ENCODE assay signal across 34 mouse cellular contexts in genomic region chr17:36970316-36970890, GRCm38 (mm10). TPM values are rescaled to one million over a fixed set of nuclear protein-coding genes. Genes with fewer than 3 reads are reported as not detected.
A peak's percentile ranks its signal among the peaks of the same experiment; 100 is the strongest.
DNase-seq lines count a peak whose midpoint lies in the region; ATAC-seq and TF ChIP-seq lines count a peak whose summit lies in the region.
"Had no signal": no experiment of that assay in that cellular context is flagged by ENCODE, and none has a peak within 500 bp of the region (broad histone marks: within the 10 kb centered on the region; RNA-seq: fewer than 3 reads in every experiment).

No protein-coding gene starts in this region.

- no peaks in the 10 kb centered on the region for H3K9me3 ChIP-seq in lung, embryonic 16.5 days (ENCODE audit: control insufficient read depth, low read length)
- no peaks in the 10 kb centered on the region for H3K9me3 ChIP-seq in liver, embryonic 14.5 days (ENCODE audit: control insufficient read depth, low read length)
- H3K9me3 ChIP-seq: G1E; heart, embryonic 13.5 days had no signal

- no peaks in the 10 kb centered on the region for H3K4me1 ChIP-seq in lung, embryonic 16.5 days (replicated peaks; ENCODE audit: control insufficient read depth, insufficient read depth, low read length)
- H3K4me1 ChIP-seq in lung, adult 2 months (ENCODE audit: control insufficient read depth, insufficient read depth, low read length): no peaks in the 10 kb centered on the region
- no peaks in the 10 kb centered on the region; a peak in 1 of 4 replicates for H3K4me1 ChIP-seq in liver, embryonic 14.5 days (replicated peaks; ENCODE audit: control insufficient read depth in 2 of 2, insufficient read depth in 2 of 2, low read length in 1 of 2)
- H3K4me1 ChIP-seq: heart, embryonic 13.5 days had no signal

- WGBS in lung, embryonic 16.5 days: 63% methylated on average over 14 of the region's 14 CpGs
- 66% methylated on average over 14 of the region's 14 CpGs for WGBS in lung, adult 2 months
- WGBS in liver, embryonic 14.5 days (ENCODE audit: insufficient replicate concordance): 62% methylated on average over 14 of the region's 14 CpGs

- H3K36me3 ChIP-seq in lung, embryonic 16.5 days (ENCODE audit: control insufficient read depth, insufficient read depth, low read length): no peaks in the 10 kb centered on the region
- no peaks in the 10 kb centered on the region for H3K36me3 ChIP-seq in liver, embryonic 14.5 days (replicated peaks; ENCODE audit: control insufficient read depth, insufficient read depth, low read depth)
- H3K36me3 ChIP-seq: heart, embryonic 13.5 days had no signal

- no peak overlapping the region for H3K4me3 ChIP-seq in lung, embryonic 16.5 days (ENCODE audit: low read length)
- H3K4me3 ChIP-seq in lung, adult 2 months (replicated peaks; ENCODE audit: extremely low read depth, low read depth, low read length): no peak overlapping the region
- H3K4me3 ChIP-seq in liver, embryonic 14.5 days (ENCODE audit: insufficient read depth in 1 of 2, low read depth in 2 of 2, low read length in 2 of 2): no peak overlapping the region
- H3K4me3 ChIP-seq: heart, embryonic 13.5 days had no signal

- TF ChIP-seq CTCF in lung, adult 2 months (IDR thresholded peaks at IDR 0.05; ENCODE audit: insufficient read depth, low read length): no peak
- TF ChIP-seq CTCF in liver, embryonic 14.5 days (IDR thresholded peaks at IDR 0.05; ENCODE audit: low read depth): no peak

- no peak overlapping the region for H3K9ac ChIP-seq in lung, embryonic 16.5 days (ENCODE audit: low read length)
- no peak overlapping the region for H3K9ac ChIP-seq in liver, embryonic 14.5 days (replicated peaks)
- H3K9ac ChIP-seq: heart, embryonic 13.5 days; hindbrain, embryonic 14.5 days had no signal

- no peak overlapping the region for H3K27ac ChIP-seq in lung, embryonic 16.5 days (ENCODE audit: low read length)
- H3K27ac ChIP-seq in liver, embryonic 14.5 days: no peak overlapping the region
- H3K27ac ChIP-seq: heart, embryonic 13.5 days; hindbrain, embryonic 14.5 days; kidney, postnatal 0 days had no signal

- no peak for TF ChIP-seq EP300 in liver, embryonic 14.5 days (IDR thresholded peaks at IDR 0.05; ENCODE audit: low read depth)

- H3K4me2 ChIP-seq in lung, embryonic 16.5 days (ENCODE audit: low read depth, low read length): no peak overlapping the region
- no peak overlapping the region for H3K4me2 ChIP-seq in liver, embryonic 14.5 days (ENCODE audit: low read depth)
- H3K4me2 ChIP-seq: heart, embryonic 13.5 days; hindbrain, embryonic 14.5 days had no signal

- no peak for DNase-seq in lung, adult 2 months
- DNase-seq in liver, embryonic 14.5 days (ENCODE audit: low read depth in 3 of 3, low spot score in 3 of 3): no peak
- DNase-seq in embryo, embryonic 9.5 days (ENCODE audit: extremely low spot score): no peak
- DNase-seq in adrenal gland, adult 2 months: no peak
- no peak for DNase-seq in heart, adult 18-20 months
- DNase-seq in right cerebral cortex, adult 2 months (ENCODE audit: low spot score in 2 of 2): no peak
- DNase-seq: adrenal gland, postnatal 25 days; cerebellum, adult 18-20 months; cerebellum, postnatal 25 days; gastrocnemius, postnatal 25 days; heart, postnatal 10 days; kidney, adult 8-10 months; kidney, postnatal 4 days; left cerebral cortex, postnatal 4 days; lung, postnatal 4 days; midbrain, embryonic 14.5 days; retina, postnatal 1 day; right cerebral cortex, postnatal 25 days; thymus, adult 18-20 months; thymus, postnatal 25 days had no signal

- peak; percentile 36; the same call in 1 of the 2 replicates for ATAC-seq in lung, embryonic 16.5 days (ENCODE audit: low read depth)
- ATAC-seq in granulocyte monocyte progenitor cell, adult 5-6 weeks (replicated peaks; ENCODE audit: poor library complexity, severe bottlenecking): peak; percentile 43
- ATAC-seq in liver, embryonic 14.5 days (ENCODE audit: insufficient read depth): peak; percentile 26; the same call in 1 of the 2 replicates
- ATAC-seq: forebrain, embryonic 14.5 days; lung, postnatal 0 days had no signal

- no peaks in the 10 kb centered on the region for H3K27me3 ChIP-seq in lung, embryonic 16.5 days (ENCODE audit: control insufficient read depth, insufficient read depth, low read depth, low read length)
- H3K27me3 ChIP-seq in liver, embryonic 14.5 days (ENCODE audit: control insufficient read depth, insufficient read depth, low read length): no peaks in the 10 kb centered on the region
- H3K27me3 ChIP-seq: heart, embryonic 13.5 days had no signal

- no peak for TF ChIP-seq POLR2A in lung, adult 2 months (IDR thresholded peaks at IDR 0.05; ENCODE audit: borderline replicate concordance, extremely low read depth, low read depth, low read length)

RNA-seq across cellular contexts. Expression of gene 2410137M14Rik, which starts 10.6 kb away (rescaled TPM):
- polyA plus RNA-seq in lung, embryonic 16.5 days (2015; fragmentation: Nextera tagmentation; extraction: Ambion mirVana): not detected in 2 replicates
- polyA plus RNA-seq in lung, adult 2 months (2012; rRNA removed): 0.14 and 0.18 TPM in 2 replicates
- total RNA-seq in granulocyte monocyte progenitor cell, adult 5-6 weeks (2014; fragmentation: Nextera tagmentation): not detected in 2 replicates
- total RNA-seq in granulocyte monocyte progenitor cell, adult 5-6 weeks (2017): not detected in 2 replicates
- polyA plus RNA-seq in liver, embryonic 14.5 days (2012; rRNA removed): not detected in 2 replicates
- not detected in 2 replicates for polyA plus RNA-seq in liver, embryonic 14.5 days (2014; fragmentation: Nextera tagmentation; extraction: Ambion mirVana)
- not detected for total RNA-seq in adrenal gland, adult 2 months (2021)
- not detected in 2 replicates for polyA plus RNA-seq in adrenal gland, adult 2 months (2012; rRNA removed)
- 1 to 10 TPM in 1 of 2 experiments, under 1 TPM in 1; 0.90 to 1.0 TPM for total RNA-seq in heart, adult 18-20 months (2021)
- total RNA-seq: adrenal gland, postnatal 25 days; gastrocnemius, postnatal 25 days; heart, postnatal 10 days; hematopoietic stem cell, adult 5-6 weeks; megakaryocyte-erythroid progenitor cell, adult 5-6 weeks; monocyte, adult 5-6 weeks had no signal
- polyA plus RNA-seq: embryonic facial prominence, embryonic 11.5 days; forebrain, embryonic 14.5 days; G1E; heart, embryonic 13.5 days; kidney, postnatal 0 days; stomach, embryonic 16.5 days had no signal

RNA-seq across cellular contexts. Expression of gene Znrd1as, which starts 12.0 kb away (rescaled TPM):
- 7.2 and 7.7 TPM in 2 replicates for polyA plus RNA-seq in lung, embryonic 16.5 days (2015; fragmentation: Nextera tagmentation; extraction: Ambion mirVana)
- 1.1 and 1.4 TPM in 2 replicates for polyA plus RNA-seq in lung, adult 2 months (2012; rRNA removed)
- 1.1 and 5.5 TPM in 2 replicates for total RNA-seq in granulocyte monocyte progenitor cell, adult 5-6 weeks (2014; fragmentation: Nextera tagmentation)
- 9.1 and 11.2 TPM in 2 replicates for total RNA-seq in granulocyte monocyte progenitor cell, adult 5-6 weeks (2017)
- 1.6 and 3.3 TPM in 2 replicates for polyA plus RNA-seq in liver, embryonic 14.5 days (2012; rRNA removed)
- polyA plus RNA-seq in liver, embryonic 14.5 days (2014; fragmentation: Nextera tagmentation; extraction: Ambion mirVana): 2.9 and 3.3 TPM in 2 replicates
- total RNA-seq in adrenal gland, adult 2 months (2021): 10 to 100 TPM; 12.4 to 14.8 TPM
- 0.32 and 0.57 TPM in 2 replicates for polyA plus RNA-seq in adrenal gland, adult 2 months (2012; rRNA removed)
- 10 to 100 TPM; 15.1 to 16.2 TPM for total RNA-seq in heart, adult 18-20 months (2021)

RNA-seq across cellular contexts. Expression of gene Znrd1, which starts 12.0 kb away (rescaled TPM):
- polyA plus RNA-seq in lung, embryonic 16.5 days (2015; fragmentation: Nextera tagmentation; extraction: Ambion mirVana): 93.7 and 96.4 TPM in 2 replicates
- 23.8 and 30.3 TPM in 2 replicates for polyA plus RNA-seq in lung, adult 2 months (2012; rRNA removed)
- 81.6 and 134 TPM in 2 replicates for total RNA-seq in granulocyte monocyte progenitor cell, adult 5-6 weeks (2014; fragmentation: Nextera tagmentation)
- 25.6 and 35.4 TPM in 2 replicates for total RNA-seq in granulocyte monocyte progenitor cell, adult 5-6 weeks (2017)
- 17.5 and 19.0 TPM in 2 replicates for polyA plus RNA-seq in liver, embryonic 14.5 days (2012; rRNA removed)
- 25.3 and 28.2 TPM in 2 replicates for polyA plus RNA-seq in liver, embryonic 14.5 days (2014; fragmentation: Nextera tagmentation; extraction: Ambion mirVana)
- 10 to 100 TPM; 41.1 to 41.6 TPM for total RNA-seq in adrenal gland, adult 2 months (2021)
- polyA plus RNA-seq in adrenal gland, adult 2 months (2012; rRNA removed): 11.6 and 12.8 TPM in 2 replicates
- 10 to 100 TPM; 29.1 to 31.1 TPM for total RNA-seq in heart, adult 18-20 months (2021)

RNA-seq across cellular contexts. Expression of gene Ppp1r11, which starts 18.9 kb away (rescaled TPM):
- polyA plus RNA-seq in lung, embryonic 16.5 days (2015; fragmentation: Nextera tagmentation; extraction: Ambion mirVana): 104 and 117 TPM in 2 replicates
- polyA plus RNA-seq in lung, adult 2 months (2012; rRNA removed): 42.8 and 58.3 TPM in 2 replicates
- 81.0 and 96.9 TPM in 2 replicates for total RNA-seq in granulocyte monocyte progenitor cell, adult 5-6 weeks (2014; fragmentation: Nextera tagmentation)
- 91.6 and 110 TPM in 2 replicates for total RNA-seq in granulocyte monocyte progenitor cell, adult 5-6 weeks (2017)
- 15.6 and 30.4 TPM in 2 replicates for polyA plus RNA-seq in liver, embryonic 14.5 days (2012; rRNA removed)
- polyA plus RNA-seq in liver, embryonic 14.5 days (2014; fragmentation: Nextera tagmentation; extraction: Ambion mirVana): 35.6 and 43.0 TPM in 2 replicates
- 100 to 1,000 TPM; 104 to 111 TPM for total RNA-seq in adrenal gland, adult 2 months (2021)
- polyA plus RNA-seq in adrenal gland, adult 2 months (2012; rRNA removed): 21.4 and 23.1 TPM in 2 replicates
- total RNA-seq in heart, adult 18-20 months (2021): 100 to 1,000 TPM in 1 of 2 experiments, 10 to 100 TPM in 1; 95.7 to 113 TPM

RNA-seq across cellular contexts. Expression of gene H2-M5, which starts 18.9 kb away (rescaled TPM):
- polyA plus RNA-seq in lung, embryonic 16.5 days (2015; fragmentation: Nextera tagmentation; extraction: Ambion mirVana): 0.33 and 0.38 TPM in 2 replicates
- polyA plus RNA-seq in lung, adult 2 months (2012; rRNA removed): 0.58 and 1.2 TPM in 2 replicates
- not detected in 2 replicates for total RNA-seq in granulocyte monocyte progenitor cell, adult 5-6 weeks (2014; fragmentation: Nextera tagmentation)
- not detected in 2 replicates for total RNA-seq in granulocyte monocyte progenitor cell, adult 5-6 weeks (2017)
- polyA plus RNA-seq in liver, embryonic 14.5 days (2012; rRNA removed): 0.03 and 0.23 TPM in 2 replicates
- not detected in 2 replicates for polyA plus RNA-seq in liver, embryonic 14.5 days (2014; fragmentation: Nextera tagmentation; extraction: Ambion mirVana)
- total RNA-seq in adrenal gland, adult 2 months (2021): not detected
- polyA plus RNA-seq in adrenal gland, adult 2 months (2012; rRNA removed): not detected in 2 replicates
- not detected for total RNA-seq in heart, adult 18-20 months (2021)
- total RNA-seq: adrenal gland, postnatal 25 days; gastrocnemius, adult 18-20 months; gastrocnemius, postnatal 25 days; hematopoietic stem cell, adult 5-6 weeks; megakaryocyte-erythroid progenitor cell, adult 5-6 weeks; monocyte, adult 5-6 weeks had no signal
- polyA plus RNA-seq: G1E had no signal
